Mouse (Mus musculus) ES-E14 (cell line): ENCODE data around the gene Dnase2a.

ENCODE experiments used
- CHD2 ChIP-seq: IDR thresholded peaks from 2 replicates; pipeline ENCODE4 v1.6.1; 2014; ENCODE audit warnings: mild to moderate bottlenecking, low read depth, low read length, inconsistent platforms
- HCFC1 ChIP-seq: IDR thresholded peaks from 2 replicates; pipeline ENCODE4 v1.6.1; 2012; ENCODE audit warnings: low read length, inconsistent platforms, borderline replicate concordance; ENCODE audit not compliant: insufficient read depth
- MAFK ChIP-seq: IDR thresholded peaks from 2 replicates; pipeline ENCODE4 v1.6.1; 2014; ENCODE audit warnings: mild to moderate bottlenecking, low read depth, low read length, inconsistent platforms; ENCODE audit not compliant: insufficient read depth
- ZC3H11A ChIP-seq: IDR thresholded peaks from 2 replicates; pipeline ENCODE4 v1.6.1; 2012; ENCODE audit warnings: low read depth, mild to moderate bottlenecking, inconsistent platforms, low read length, borderline replicate concordance
- ZNF384 ChIP-seq: IDR thresholded peaks from 2 replicates; pipeline ENCODE4 v1.6.1; 2012; ENCODE audit warnings: low read depth, low read length, inconsistent platforms

DNA sequence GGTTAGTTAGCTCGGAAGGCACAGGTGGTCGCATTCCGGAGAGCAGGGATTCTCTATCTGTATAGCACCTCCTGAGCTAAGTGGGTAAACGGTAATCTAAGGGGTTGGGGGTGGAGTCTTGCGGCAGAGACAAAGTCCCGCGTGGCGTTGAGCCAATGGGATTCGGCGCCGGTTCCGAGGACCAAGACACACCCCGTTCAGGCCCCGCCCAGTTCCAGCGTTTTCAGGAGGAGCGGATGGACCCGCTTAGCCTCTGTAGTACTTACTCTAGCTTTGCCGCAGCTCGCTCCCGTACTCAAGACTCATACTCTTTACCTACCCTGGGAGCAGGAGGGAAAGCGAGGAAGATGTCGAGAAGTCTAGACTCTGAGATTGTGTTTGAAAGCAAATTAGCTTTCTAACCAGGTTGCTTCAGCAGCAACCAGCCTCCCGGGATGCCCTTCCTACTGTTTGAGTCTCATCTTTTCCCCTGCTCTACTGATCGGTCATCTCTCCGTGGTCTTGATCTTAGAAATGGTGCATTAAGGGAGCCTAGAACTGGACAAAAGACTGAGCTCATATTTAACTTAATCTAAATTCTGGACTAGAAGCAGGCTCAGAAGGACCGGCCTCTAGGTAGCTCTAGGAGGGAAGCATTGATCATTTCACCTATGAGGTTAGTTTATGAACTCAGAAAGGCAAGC, 36.3 kb downstream of the Dnase2a start:
- TF ChIP-seq ZNF384 (no peak), CHD2 (no peak), MAFK (no peak), HCFC1 (no peak), ZC3H11A (no peak)
